Mouse (Mus musculus): ENCODE measurements at regions not wholly inside any gene's neighbourhood (a gene's known extent, or its start where the extent isn't known, plus 50 kb on each side); places are given as distances from the start of the nearest gene placed in this dataset.

DNA sequence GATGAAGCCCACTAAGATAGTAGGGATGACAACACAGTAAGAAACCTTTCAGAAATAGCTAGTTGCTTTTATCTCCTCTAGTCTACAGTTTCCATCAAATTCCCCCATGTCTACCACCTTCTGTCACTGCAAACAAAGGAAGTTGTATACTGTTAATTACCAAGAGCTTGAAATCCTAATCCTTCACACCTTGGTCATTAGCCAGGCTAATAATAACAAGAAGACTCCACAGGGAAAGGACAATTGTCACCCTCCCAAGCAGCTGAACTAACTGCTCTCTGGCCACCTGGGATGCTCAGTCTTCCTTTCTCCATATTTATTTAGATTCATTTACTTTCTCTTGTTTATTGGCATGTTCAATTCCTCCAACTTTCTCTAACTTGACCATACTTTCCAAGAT, 130.5 kb upstream of the Tll1 start:
- no peak overlapping the region for H3K4me2 ChIP-seq (ENCODE audit: low read depth)
- H3K4me3 ChIP-seq, result no peak overlapping the region
- H3K27me3 ChIP-seq (ENCODE audit: control insufficient read depth, insufficient read depth, insufficient read length), result no peaks in the 10 kb centered on the region
- no peaks in the 10 kb centered on the region for H3K36me3 ChIP-seq (ENCODE audit: control insufficient read depth, insufficient read depth)
- H3ac ChIP-seq (ENCODE audit: control insufficient read depth, insufficient read length), result no peak overlapping the region
- no peaks in the 10 kb centered on the region for H3K79me2 ChIP-seq (ENCODE audit: control insufficient read depth, insufficient read depth)
- TF ChIP-seq POLR2A (IDR thresholded peaks at IDR 0.05; ENCODE audit: insufficient read length, low read depth), result no peak
- no peak for TF ChIP-seq MYOD1 (IDR thresholded peaks at IDR 0.05; ENCODE audit: control insufficient read depth in 1 of 3, insufficient read length in 2 of 3, low read depth in 2 of 3)
- TF ChIP-seq SRF (IDR thresholded peaks at IDR 0.05; ENCODE audit: control insufficient read depth, insufficient read length, low read depth), result no peak
- no peak for TF ChIP-seq MYOG (IDR thresholded peaks at IDR 0.05; ENCODE audit: control insufficient read depth in 1 of 3, insufficient read depth in 1 of 3, insufficient read length in 2 of 3, low read depth in 2 of 3)
- TF ChIP-seq TCF3 (IDR thresholded peaks at IDR 0.05; ENCODE audit: insufficient read length, low read depth), result no peak
- no peak for TF ChIP-seq USF1 (IDR thresholded peaks at IDR 0.05; ENCODE audit: low read depth)
- TF ChIP-seq E2F4 (IDR thresholded peaks at IDR 0.05; ENCODE audit: insufficient read depth), result no peak
- TF ChIP-seq REST (IDR thresholded peaks at IDR 0.05; ENCODE audit: insufficient read depth, insufficient read length), result no peak
- TF ChIP-seq MAX (IDR thresholded peaks at IDR 0.05; ENCODE audit: low read depth), result no peak
- TF ChIP-seq CEBPB (IDR thresholded peaks at IDR 0.05; ENCODE audit: insufficient read depth, poor library complexity, severe bottlenecking), result no peak
- TF ChIP-seq TCF12 (IDR thresholded peaks at IDR 0.05; ENCODE audit: insufficient read depth, poor library complexity, severe bottlenecking), result no peak
- no peak for TF ChIP-seq POLR2AphosphoS2 (IDR thresholded peaks at IDR 0.05; ENCODE audit: insufficient read length, low read depth)

DNA sequence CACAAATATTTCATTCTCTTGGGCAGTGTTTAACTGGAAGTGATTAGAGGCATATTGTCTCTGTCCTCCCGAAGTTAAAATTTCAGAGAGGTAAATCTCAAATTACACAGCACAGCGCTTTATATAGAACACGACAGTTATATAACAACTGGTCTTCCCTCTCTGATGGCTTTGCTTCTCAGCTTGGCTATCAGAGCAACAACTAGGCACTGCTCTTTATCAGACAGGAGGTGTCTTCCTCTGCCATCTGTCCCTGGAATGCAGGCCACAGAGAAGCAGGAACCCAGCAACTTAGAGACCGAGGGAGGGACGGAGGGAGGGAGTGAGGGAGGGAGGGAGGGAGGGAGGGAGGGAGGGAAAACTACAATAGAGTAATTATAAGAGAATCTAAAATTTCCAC, 129.4 kb upstream of the Tll1 start:
- Histone ChIP-seq H3K79me2 (ENCODE audit: control insufficient read depth, insufficient read depth) (no peaks in the 10 kb centered on the region), H3ac (ENCODE audit: control insufficient read depth, insufficient read length) (no peak overlapping the region), H3K27me3 (ENCODE audit: control insufficient read depth, insufficient read depth, insufficient read length) (no peaks in the 10 kb centered on the region), H3K36me3 (ENCODE audit: control insufficient read depth, insufficient read depth) (no peaks in the 10 kb centered on the region), H3K4me2 (ENCODE audit: low read depth) (no peak overlapping the region), H3K4me3 (no peak overlapping the region)
- TF ChIP-seq TCF12 (IDR thresholded peaks at IDR 0.05; ENCODE audit: insufficient read depth, poor library complexity, severe bottlenecking) (no peak), MAX (IDR thresholded peaks at IDR 0.05; ENCODE audit: low read depth) (no peak), USF1 (IDR thresholded peaks at IDR 0.05; ENCODE audit: low read depth) (no peak), POLR2AphosphoS2 (IDR thresholded peaks at IDR 0.05; ENCODE audit: insufficient read length, low read depth) (no peak), TCF3 (IDR thresholded peaks at IDR 0.05; ENCODE audit: insufficient read length, low read depth) (no peak), REST (IDR thresholded peaks at IDR 0.05; ENCODE audit: insufficient read depth, insufficient read length) (no peak), SRF (IDR thresholded peaks at IDR 0.05; ENCODE audit: control insufficient read depth, insufficient read length, low read depth) (no peak), E2F4 (IDR thresholded peaks at IDR 0.05; ENCODE audit: insufficient read depth) (no peak), CEBPB (IDR thresholded peaks at IDR 0.05; ENCODE audit: insufficient read depth, poor library complexity, severe bottlenecking) (no peak)

GRCm38 (mm10) chr8:64323985-64324384, 117.9 kb upstream of the Tll1 start:
- Histone ChIP-seq H3K79me2 (ENCODE audit: control insufficient read depth, insufficient read depth) (no peaks in the 10 kb centered on the region), H3K4me3 (no peak overlapping the region), H3K27me3 (ENCODE audit: control insufficient read depth, insufficient read depth, insufficient read length) (no peaks in the 10 kb centered on the region), H3K4me2 (ENCODE audit: low read depth) (no peak overlapping the region), H3K36me3 (ENCODE audit: control insufficient read depth, insufficient read depth) (no peaks in the 10 kb centered on the region), H3ac (ENCODE audit: control insufficient read depth, insufficient read length) (no peak overlapping the region)
- TF ChIP-seq MAX (IDR thresholded peaks at IDR 0.05; ENCODE audit: low read depth) (no peak), MYOG (IDR thresholded peaks at IDR 0.05; ENCODE audit: control insufficient read depth in 1 of 3, insufficient read depth in 1 of 3, insufficient read length in 2 of 3, low read depth in 2 of 3) (no peak), TCF12 (IDR thresholded peaks at IDR 0.05; ENCODE audit: insufficient read depth, poor library complexity, severe bottlenecking) (no peak), E2F4 (IDR thresholded peaks at IDR 0.05; ENCODE audit: insufficient read depth) (no peak), TCF3 (IDR thresholded peaks at IDR 0.05; ENCODE audit: insufficient read length, low read depth) (no peak), POLR2A (IDR thresholded peaks at IDR 0.05; ENCODE audit: insufficient read length, low read depth) (no peak), SRF (IDR thresholded peaks at IDR 0.05; ENCODE audit: control insufficient read depth, insufficient read length, low read depth) (no peak), REST (IDR thresholded peaks at IDR 0.05; ENCODE audit: insufficient read depth, insufficient read length) (no peak), CEBPB (IDR thresholded peaks at IDR 0.05; ENCODE audit: insufficient read depth, poor library complexity, severe bottlenecking) (no peak), USF1 (IDR thresholded peaks at IDR 0.05; ENCODE audit: low read depth) (no peak), POLR2AphosphoS2 (IDR thresholded peaks at IDR 0.05; ENCODE audit: insufficient read length, low read depth) (no peak), MYOD1 (IDR thresholded peaks at IDR 0.05; ENCODE audit: control insufficient read depth in 1 of 3, insufficient read length in 2 of 3, low read depth in 2 of 3) (no peak)

- Histone ChIP-seq H3ac (ENCODE audit: control insufficient read depth, insufficient read length) (no peak overlapping the region), H3K4me2 (ENCODE audit: low read depth) (no peak overlapping the region), H3K27me3 (ENCODE audit: control insufficient read depth, insufficient read depth, insufficient read length) (no peaks in the 10 kb centered on the region)
These were observed 114.3 kb upstream of the Tll1 start for GRCm38 (mm10) chr8:64320343-64320742.

GRCm38 (mm10) chr8:64319220-64319820, 113.2 kb upstream of the Tll1 start:
- Histone ChIP-seq H3ac (ENCODE audit: control insufficient read depth, insufficient read length) (no peak overlapping the region), H3K4me3 (no peak overlapping the region), H3K79me2 (ENCODE audit: control insufficient read depth, insufficient read depth) (no peaks in the 10 kb centered on the region), H3K4me2 (ENCODE audit: low read depth) (no peak overlapping the region), H3K36me3 (ENCODE audit: control insufficient read depth, insufficient read depth) (no peaks in the 10 kb centered on the region), H3K27me3 (ENCODE audit: control insufficient read depth, insufficient read depth, insufficient read length) (no peaks in the 10 kb centered on the region)
- TF ChIP-seq E2F4 (IDR thresholded peaks at IDR 0.05; ENCODE audit: insufficient read depth) (no peak), CEBPB (IDR thresholded peaks at IDR 0.05; ENCODE audit: insufficient read depth, poor library complexity, severe bottlenecking) (no peak), POLR2A (IDR thresholded peaks at IDR 0.05; ENCODE audit: insufficient read length, low read depth) (no peak), REST (IDR thresholded peaks at IDR 0.05; ENCODE audit: insufficient read depth, insufficient read length) (no peak), POLR2AphosphoS2 (IDR thresholded peaks at IDR 0.05; ENCODE audit: insufficient read length, low read depth) (no peak), TCF3 (IDR thresholded peaks at IDR 0.05; ENCODE audit: insufficient read length, low read depth) (no peak), USF1 (IDR thresholded peaks at IDR 0.05; ENCODE audit: low read depth) (no peak), MAX (IDR thresholded peaks at IDR 0.05; ENCODE audit: low read depth) (no peak), MYOD1 (IDR thresholded peaks at IDR 0.05; ENCODE audit: control insufficient read depth in 1 of 3, insufficient read length in 2 of 3, low read depth in 2 of 3) (no peak), TCF12 (IDR thresholded peaks at IDR 0.05; ENCODE audit: insufficient read depth, poor library complexity, severe bottlenecking) (no peak), SRF (IDR thresholded peaks at IDR 0.05; ENCODE audit: control insufficient read depth, insufficient read length, low read depth) (no peak), MYOG (IDR thresholded peaks at IDR 0.05; ENCODE audit: control insufficient read depth in 1 of 3, insufficient read depth in 1 of 3, insufficient read length in 2 of 3, low read depth in 2 of 3) (no peak)

More at GRCm38 (mm10) chr8:64320343-64320742, 114.3 kb upstream of the Tll1 start:
- H3K36me3 ChIP-seq (ENCODE audit: control insufficient read depth, insufficient read depth), result no peaks in the 10 kb centered on the region
- H3K79me2 ChIP-seq (ENCODE audit: control insufficient read depth, insufficient read depth), result no peaks in the 10 kb centered on the region
- H3K4me3 ChIP-seq, result no peak overlapping the region
- TF ChIP-seq CEBPB (IDR thresholded peaks at IDR 0.05; ENCODE audit: insufficient read depth, poor library complexity, severe bottlenecking) (no peak), USF1 (IDR thresholded peaks at IDR 0.05; ENCODE audit: low read depth) (no peak), MAX (IDR thresholded peaks at IDR 0.05; ENCODE audit: low read depth) (no peak), POLR2A (IDR thresholded peaks at IDR 0.05; ENCODE audit: insufficient read length, low read depth) (no peak), TCF3 (IDR thresholded peaks at IDR 0.05; ENCODE audit: insufficient read length, low read depth) (no peak)
